Mouse (Mus musculus) CH12.LX (cell line): ENCODE measurements at regions not wholly inside any gene's neighbourhood (a gene's known extent, or its start where the extent isn't known, plus 50 kb on each side); places are given as distances from the start of the nearest gene placed in this dataset.

ENCODE experiments used
- DNase-seq: peaks from one replicate; pipeline ENCODE4 v3.0.0-alpha.2; 2013; ENCODE audit errors: extremely low read depth
- H3K27ac ChIP-seq: 2 replicates; pipeline ENCODE4 v1.5.1; 2012; ENCODE audit warnings: low read depth, mild to moderate bottlenecking, control low read depth, moderate library complexity; ENCODE audit not compliant: insufficient read depth
- H3K27me3 ChIP-seq: replicated peaks from 2 replicates; pipeline ENCODE3; 2012; ENCODE audit warnings: inconsistent platforms
- H3K36me3 ChIP-seq, 2 experiments: replicated peaks in 1 of 2; 2 replicates each; pipeline versions ENCODE3 to v1.6.1; 2012; ENCODE audit warnings: inconsistent platforms in 1 of 2, low read length in 1 of 2, mild to moderate bottlenecking in 1 of 2, mixed read lengths in 1 of 2, moderate library complexity in 1 of 2; ENCODE audit not compliant: control insufficient read depth in 1 of 2, insufficient read depth in 1 of 2
- H3K4me1 ChIP-seq, 2 experiments: 2 replicates each; pipeline ENCODE4 v1.6.1; 2012; ENCODE audit warnings: inconsistent platforms in 1 of 2, moderate library complexity in 1 of 2; ENCODE audit not compliant: insufficient read depth in 2 of 2, control insufficient read depth in 1 of 2
- H3K4me2 ChIP-seq: 2 replicates; pipeline ENCODE4 v1.6.1; 2012; ENCODE audit warnings: low read depth, mild to moderate bottlenecking, control low read depth; ENCODE audit not compliant: poor library complexity, insufficient read depth, severe bottlenecking
- H3K4me3 ChIP-seq, 3 experiments: fragments of 150-350 bp in 1 of 3; sonication (generic) in 1 of 3; replicated peaks in 1 of 3; 2 replicates each; pipeline versions ENCODE3 to v1.5.1; 2011 to 2012; ENCODE audit warnings: low read depth in 2 of 3, low read length in 2 of 3, mild to moderate bottlenecking in 2 of 3, moderate library complexity in 2 of 3, control low read depth in 1 of 3, improper control_type of control experiment in 1 of 3, inconsistent platforms in 1 of 3, mixed read lengths in 1 of 3; ENCODE audit not compliant: poor library complexity in 1 of 3
- H3K79me2 ChIP-seq: replicated peaks from 2 replicates; pipeline ENCODE4 v1.6.1; 2012; ENCODE audit warnings: mild to moderate bottlenecking, moderate library complexity; ENCODE audit not compliant: control insufficient read depth, poor library complexity, insufficient read depth, severe bottlenecking; ENCODE audit errors: extremely low read depth
- H3K9ac ChIP-seq: 2 replicates; pipeline ENCODE4 v1.6.1; 2012; ENCODE audit warnings: low read depth, mild to moderate bottlenecking, control low read depth, moderate library complexity; ENCODE audit not compliant: insufficient read depth
- H3K9me3 ChIP-seq: replicated peaks from 2 replicates; pipeline ENCODE3; 2012; ENCODE audit warnings: low read length, inconsistent platforms, mixed read lengths
- CTCF ChIP-seq, 2 experiments: IDR thresholded peaks in 1 of 2; conservative IDR thresholded peaks in 1 of 2; 2 replicates each; pipeline ENCODE4 v1.5.1; 2011 to 2012; ENCODE audit warnings: low read depth in 2 of 2, low read length in 2 of 2, improper control_type of control experiment in 1 of 2, inconsistent platforms in 1 of 2, mild to moderate bottlenecking in 1 of 2, moderate library complexity in 1 of 2
- E2F4 ChIP-seq: IDR thresholded peaks from 2 replicates; pipeline ENCODE4 v1.6.1; 2011; ENCODE audit warnings: low read depth, low read length, improper control_type of control experiment; ENCODE audit not compliant: insufficient replicate concordance
- EP300 ChIP-seq: IDR thresholded peaks from 2 replicates; pipeline ENCODE4 v1.6.1; 2011; ENCODE audit warnings: low read length, improper control_type of control experiment
- GABPA ChIP-seq: IDR thresholded peaks from 2 replicates; pipeline ENCODE4 v1.6.1; 2012; ENCODE audit warnings: low read depth, low read length, improper control_type of control experiment, inconsistent platforms; ENCODE audit not compliant: insufficient replicate concordance
- IRF4 ChIP-seq: IDR thresholded peaks from 2 replicates; pipeline ENCODE4 v1.6.1; 2014; ENCODE audit warnings: low read depth, mild to moderate bottlenecking, inconsistent platforms, low read length, improper control_type of control experiment
- JUND ChIP-seq: conservative IDR thresholded peaks from 2 replicates; pipeline ENCODE4 v1.6.1; 2011; ENCODE audit warnings: low read depth, low read length, improper control_type of control experiment
- MAFK ChIP-seq: IDR thresholded peaks from 2 replicates; pipeline ENCODE4 v1.6.1; 2011; ENCODE audit warnings: low read length, improper control_type of control experiment; ENCODE audit not compliant: insufficient replicate concordance
- MAX ChIP-seq: IDR thresholded peaks from 2 replicates; pipeline ENCODE4 v1.6.1; 2011; ENCODE audit warnings: low read length, improper control_type of control experiment
- MEF2A ChIP-seq: IDR thresholded peaks from 2 replicates; pipeline ENCODE4 v1.6.1; 2014; ENCODE audit warnings: low read depth, mild to moderate bottlenecking, inconsistent platforms, low read length, improper control_type of control experiment, borderline replicate concordance
- MXI1 ChIP-seq: IDR thresholded peaks from 2 replicates; pipeline ENCODE4 v1.6.1; 2011; ENCODE audit warnings: mild to moderate bottlenecking, low read depth, low read length, improper control_type of control experiment
- MYC ChIP-seq: IDR thresholded peaks from 2 replicates; pipeline ENCODE4 v1.6.1; 2011; ENCODE audit warnings: low read depth, mild to moderate bottlenecking, improper control_type of control experiment, low read length
- NELFE ChIP-seq: IDR thresholded peaks from 2 replicates; pipeline ENCODE4 v1.6.1; 2011; ENCODE audit warnings: low read depth, low read length, improper control_type of control experiment
- PAX5 ChIP-seq: IDR thresholded peaks from 2 replicates; pipeline ENCODE4 v1.6.1; 2012; ENCODE audit warnings: low read length, inconsistent platforms, mixed read lengths
- POLR2A ChIP-seq: IDR thresholded peaks from 2 replicates; pipeline ENCODE4 v1.6.1; 2011; ENCODE audit warnings: low read depth, mild to moderate bottlenecking, improper control_type of control experiment, low read length
- RAD21 ChIP-seq: IDR thresholded peaks from 2 replicates; pipeline ENCODE4 v1.6.1; 2011; ENCODE audit warnings: low read depth, mild to moderate bottlenecking, low read length, improper control_type of control experiment, moderate library complexity
- SIN3A ChIP-seq: IDR thresholded peaks from 2 replicates; pipeline ENCODE4 v1.6.1; 2012; ENCODE audit warnings: low read length, improper control_type of control experiment, inconsistent platforms
- SMC3 ChIP-seq: IDR thresholded peaks from 2 replicates; pipeline ENCODE4 v1.6.1; 2011; ENCODE audit warnings: low read depth, low read length, improper control_type of control experiment
- UBTF ChIP-seq: IDR thresholded peaks from 2 replicates; pipeline ENCODE4 v1.6.1; 2012; ENCODE audit warnings: low read depth, mild to moderate bottlenecking, inconsistent platforms, low read length, improper control_type of control experiment, moderate library complexity
- USF1 ChIP-seq: IDR thresholded peaks from 2 replicates; pipeline ENCODE4 v1.6.1; 2014; ENCODE audit warnings: low read depth, mild to moderate bottlenecking, inconsistent platforms, low read length, improper control_type of control experiment
- USF2 ChIP-seq: conservative IDR thresholded peaks from 2 replicates; pipeline ENCODE4 v1.6.1; 2011; ENCODE audit warnings: low read depth, low read length, improper control_type of control experiment
- ZC3H11A ChIP-seq: IDR thresholded peaks from 2 replicates; pipeline ENCODE4 v1.6.1; 2012; ENCODE audit warnings: low read depth, mild to moderate bottlenecking, inconsistent platforms, low read length, improper control_type of control experiment
- ZMIZ1 ChIP-seq: IDR thresholded peaks from 2 replicates; pipeline ENCODE4 v1.6.1; 2012; ENCODE audit warnings: low read depth, mild to moderate bottlenecking, inconsistent platforms, low read length, improper control_type of control experiment
- dilution Hi-C: fragments of 300-500 bp; cut with MboI; formaldehyde crosslinking; loops from 2 replicates; pipeline ENCODE4 v1.14.3; 2020; ENCODE audit warnings: low sequenced_read_pairs; ENCODE audit not compliant: extremely low pct_unique_long_range_greater_than_20kb, extremely low pct_ligation_motif_present
- in situ Hi-C: fragments of 300-500 bp; cut with MboI; formaldehyde crosslinking; loops from 3 replicates; pipeline ENCODE4 v1.14.3; 2019; ENCODE audit warnings: low sequenced_read_pairs, low pct_ligation_motif_present, low pct_unique_long_range_greater_than_20kb, mixed read lengths

DNA sequence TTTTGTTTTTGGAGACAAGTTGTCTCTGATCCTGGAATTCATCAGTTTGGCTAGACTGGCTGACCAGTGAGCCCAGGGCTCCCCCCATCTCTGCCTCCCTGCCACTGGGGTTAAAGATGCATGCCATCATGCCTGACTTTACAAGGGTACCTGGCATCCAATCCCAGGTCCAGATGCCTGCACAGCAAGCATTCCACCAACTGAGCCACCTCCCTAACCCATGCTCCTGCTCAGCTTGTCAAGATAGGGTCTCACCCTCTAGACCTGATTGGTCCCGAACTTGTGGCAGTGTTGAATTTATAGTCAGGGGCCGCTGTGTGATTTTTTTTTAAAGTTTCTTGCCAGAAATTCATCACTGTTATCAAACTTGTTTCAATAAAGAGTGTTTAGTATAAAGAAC lies 111.4 kb upstream of the Mkln1 start:
- H3K79me2 ChIP-seq = no peaks in the 10 kb centered on the region
- no peak for DNase-seq
- no peaks in the 10 kb centered on the region for H3K27me3 ChIP-seq
- peaks cover 20 to 67% of the 10 kb centered on the region in 2 experiments for H3K4me1 ChIP-seq
- peak overlapping the region; percentile 4; the same call in 1 of the 2 replicates for H3K4me2 ChIP-seq
- H3K9ac ChIP-seq = no peak overlapping the region; the same call in 1 of the 2 replicates
- H3K27ac ChIP-seq = no peak overlapping the region
- no peaks in the 10 kb centered on the region for H3K9me3 ChIP-seq
- H3K4me3 ChIP-seq = peak overlapping the region in 1 of 3 experiments; percentile 28
- dilution Hi-C loops (no loop called here), in situ Hi-C loops (no loop called here)
- no peak for TF ChIP-seq E2F4
- no peak for TF ChIP-seq ZMIZ1
- TF ChIP-seq CTCF (conservative IDR thresholded peaks at IDR 0.05 in 1 of 2, IDR thresholded peaks at IDR 0.05 in 1 of 2; ENCODE audit: low read depth in 2 of 2, low read length in 2 of 2) = no peak
- TF ChIP-seq USF1 = no peak
- TF ChIP-seq POLR2A = no peak
- TF ChIP-seq IRF4 = no peak
- TF ChIP-seq PAX5 = no peak
- no peak for TF ChIP-seq RAD21
- TF ChIP-seq GABPA = no peak
- TF ChIP-seq MAX = no peak
- TF ChIP-seq EP300 = no peak
- no peak for TF ChIP-seq MEF2A
- no peak for TF ChIP-seq JUND
- no peak for TF ChIP-seq UBTF
- no peak for TF ChIP-seq MYC
- no peak for TF ChIP-seq NELFE
- TF ChIP-seq MAFK = no peak
- no peak for TF ChIP-seq SIN3A
- H3K36me3 ChIP-seq = peaks cover 0 to 5% of the 10 kb centered on the region in 2 experiments

DNA sequence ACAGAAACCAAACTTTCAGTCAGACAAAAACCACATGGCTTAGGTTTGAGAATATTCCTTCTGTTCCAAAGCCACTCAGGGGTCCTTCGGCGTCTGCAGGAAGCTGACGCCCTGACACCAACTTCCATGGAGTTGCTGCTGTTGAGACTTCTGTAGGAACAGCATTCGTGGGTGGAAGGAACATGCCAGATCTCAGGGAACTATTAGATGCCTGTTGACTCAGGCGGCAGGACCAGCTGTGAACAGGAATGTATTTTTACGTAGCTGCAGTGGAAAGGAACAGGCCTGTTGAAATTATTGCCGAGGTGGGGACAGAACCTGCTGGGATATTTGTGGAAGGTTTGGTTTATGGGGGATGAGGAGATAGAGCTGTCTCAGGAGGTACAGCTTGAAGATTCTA lies 110.8 kb upstream of the Mkln1 start:
- Histone ChIP-seq H3K4me1 (peaks cover 20 to 67% of the 10 kb centered on the region in 2 experiments), H3K79me2 (no peaks in the 10 kb centered on the region), H3K27me3 (no peaks in the 10 kb centered on the region), H3K9ac (peak overlapping the region; percentile 9; the same call in 1 of the 2 replicates), H3K36me3 (peaks cover 0 to 6% of the 10 kb centered on the region in 2 experiments), H3K4me2 (peak overlapping the region; percentile 37; the same call in 1 of the 2 replicates), H3K27ac (no peak overlapping the region), H3K9me3 (no peaks in the 10 kb centered on the region), H3K4me3 (no peak overlapping the region)
- no peak for DNase-seq
- in situ Hi-C loops (no loop called here), dilution Hi-C loops (no loop called here)
- TF ChIP-seq USF2 (no peak), MXI1 (0 out of 2 replicates have a peak, but pooled peaks have one; percentile 22), ZC3H11A (no peak), SMC3 (no peak), SIN3A (peak; percentile 24; the same call in 1 of the 2 replicates)
